Mouse (Mus musculus) bone marrow macrophage, adult 2 months (primary cell): Measurements from ENCODE around the gene Tulp4.

Experiments
- CTCF ChIP-seq: IDR thresholded peaks from 2 replicates; pipeline ENCODE4 v1.5.1; 2012; ENCODE audit warnings: low read depth, mild to moderate bottlenecking, low read length, moderate library complexity
- POLR2A ChIP-seq: IDR thresholded peaks from 2 replicates; pipeline ENCODE4 v1.6.1; 2012; ENCODE audit warnings: mild to moderate bottlenecking, low read depth, low read length, borderline replicate concordance

DNA sequence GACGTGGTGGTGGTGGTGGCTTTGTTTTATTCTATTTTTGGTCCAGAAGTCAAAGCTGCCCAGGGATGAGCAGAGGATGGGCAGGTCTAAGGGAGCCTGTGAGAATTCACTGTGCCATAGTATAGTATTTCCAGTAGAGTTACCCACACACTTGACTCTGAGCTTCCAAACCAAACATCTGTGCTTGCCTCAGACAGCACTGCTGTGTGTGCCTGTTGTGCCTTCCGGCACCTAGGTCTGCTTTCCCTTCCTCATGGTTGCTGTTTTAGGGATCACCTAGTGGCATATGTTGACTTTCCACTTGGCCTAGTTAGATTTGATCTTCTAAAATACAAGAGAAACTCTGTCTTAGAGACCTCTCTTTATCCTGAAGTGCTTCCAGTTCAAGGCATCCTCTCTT is 39.0 kb downstream of the Tulp4 start:
- TF ChIP-seq CTCF (no peak), POLR2A (no peak)
